Mouse (Mus musculus): ENCODE measurements around the gene Arhgef17. TPM values are rescaled to one million over a fixed set of nuclear protein-coding genes. Genes with fewer than 3 reads are reported as not detected.
"Not testable (repeated sequence)": the region's sequence is repeated elsewhere in the genome, so short reads cannot be mapped to it uniquely, and the experiment has no call there.

The Arhgef17 gene
- polyA plus RNA-seq, 1 experiment, result 1.3 TPM

GRCm38 (mm10) chr7:100855300-100855699 lies 76.6 kb downstream of the Arhgef17 start:
- Histone ChIP-seq H3K4me1 (peaks cover 100% of the 10 kb centered on the region), H3K9me3 (no peaks in the 10 kb centered on the region), H3K36me3 (replicated peaks; ENCODE audit: low read length) (peaks cover 62% of the 10 kb centered on the region), H3K4me3 (replicated peaks) (peak overlapping the region; percentile 87), H3K27me3 (replicated peaks) (no peaks in the 10 kb centered on the region)
- TF ChIP-seq GATA1 (IDR thresholded peaks at IDR 0.05; ENCODE audit: borderline replicate concordance, low read length), result no peak
- TF ChIP-seq FLI1 (IDR thresholded peaks at IDR 0.05; ENCODE audit: low read length), result no peak

- peak overlapping the region; percentile 87 for H3K4me3 ChIP-seq (replicated peaks)
- no peaks in the 10 kb centered on the region for H3K9me3 ChIP-seq
- H3K36me3 ChIP-seq (replicated peaks; ENCODE audit: low read length), result peaks cover 63% of the 10 kb centered on the region
- no peaks in the 10 kb centered on the region for H3K27me3 ChIP-seq (replicated peaks)
- H3K4me1 ChIP-seq, result peaks cover 99% of the 10 kb centered on the region
- TF ChIP-seq GATA1 (IDR thresholded peaks at IDR 0.05; ENCODE audit: borderline replicate concordance, low read length), result no peak
- TF ChIP-seq FLI1 (IDR thresholded peaks at IDR 0.05; ENCODE audit: low read length), result no peak
These were observed 77.0 kb downstream of the Arhgef17 start for GRCm38 (mm10) chr7:100854861-100855260.

- Histone ChIP-seq H3K4me1 (peaks cover 99% of the 10 kb centered on the region), H3K9me3 (no peaks in the 10 kb centered on the region), H3K36me3 (replicated peaks; ENCODE audit: low read length) (peaks cover 63% of the 10 kb centered on the region), H3K27me3 (replicated peaks) (no peaks in the 10 kb centered on the region), H3K4me3 (replicated peaks) (peak overlapping the region; percentile 87)
- no peak for TF ChIP-seq FLI1 (IDR thresholded peaks at IDR 0.05; ENCODE audit: low read length)
- TF ChIP-seq GATA1 (IDR thresholded peaks at IDR 0.05; ENCODE audit: borderline replicate concordance, low read length), result no peak
These were observed 77.6 kb downstream of the Arhgef17 start for GRCm38 (mm10) chr7:100854137-100854814.

- Histone ChIP-seq H3K9me3 (no peaks in the 10 kb centered on the region), H3K4me3 (replicated peaks) (peak overlapping the region; percentile 7), H3K27me3 (replicated peaks) (no peaks in the 10 kb centered on the region), H3K36me3 (replicated peaks; ENCODE audit: low read length) (peaks cover 63% of the 10 kb centered on the region), H3K4me1 (peaks cover 99% of the 10 kb centered on the region)
- TF ChIP-seq FLI1 (IDR thresholded peaks at IDR 0.05; ENCODE audit: low read length) (no peak), GATA1 (IDR thresholded peaks at IDR 0.05; ENCODE audit: borderline replicate concordance, low read length) (no peak)
These were observed 78.5 kb downstream of the Arhgef17 start for GRCm38 (mm10) chr7:100853396-100853795.

- Histone ChIP-seq H3K4me1 (peaks cover 98% of the 10 kb centered on the region), H3K27me3 (replicated peaks) (no peaks in the 10 kb centered on the region), H3K36me3 (replicated peaks; ENCODE audit: low read length) (peaks cover 68% of the 10 kb centered on the region), H3K4me3 (replicated peaks) (no peak overlapping the region), H3K9me3 (no peaks in the 10 kb centered on the region)
- no peak for TF ChIP-seq FLI1 (IDR thresholded peaks at IDR 0.05; ENCODE audit: low read length)
- no peak for TF ChIP-seq GATA1 (IDR thresholded peaks at IDR 0.05; ENCODE audit: borderline replicate concordance, low read length)
These were observed 80.2 kb downstream of the Arhgef17 start for GRCm38 (mm10) chr7:100851481-100852356.

- TF ChIP-seq FLI1 (IDR thresholded peaks at IDR 0.05; ENCODE audit: low read length) (no peak), GATA1 (IDR thresholded peaks at IDR 0.05; ENCODE audit: borderline replicate concordance, low read length) (no peak)
- peaks cover 98% of the 10 kb centered on the region for H3K4me1 ChIP-seq
- no peaks in the 10 kb centered on the region for H3K9me3 ChIP-seq
- peaks cover 69% of the 10 kb centered on the region for H3K36me3 ChIP-seq (replicated peaks; ENCODE audit: low read length)
- no peak overlapping the region for H3K4me3 ChIP-seq (replicated peaks)
- no peaks in the 10 kb centered on the region for H3K27me3 ChIP-seq (replicated peaks)
These were observed 82.4 kb downstream of the Arhgef17 start for GRCm38 (mm10) chr7:100849508-100849907.

DNA sequence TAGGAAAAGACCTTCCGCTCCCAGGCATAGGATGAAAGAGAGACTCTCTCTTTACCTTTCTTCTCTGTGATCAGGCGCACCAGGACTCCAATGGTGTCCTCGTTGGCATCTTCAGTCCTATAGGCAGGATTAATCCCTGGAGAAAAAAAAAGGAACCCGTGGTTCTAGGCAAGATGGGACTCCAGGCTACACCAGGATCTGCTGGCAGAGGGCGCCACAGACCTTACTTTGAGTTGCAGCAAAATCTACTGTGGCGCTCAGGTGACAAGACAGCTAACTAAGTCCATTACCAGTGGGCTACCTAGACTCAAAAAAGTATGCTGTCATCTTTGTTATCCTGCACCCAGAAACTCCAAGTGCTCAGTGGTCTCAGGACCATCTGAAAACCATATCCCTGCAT lies 83.2 kb downstream of the Arhgef17 start:
- no peaks in the 10 kb centered on the region for H3K9me3 ChIP-seq

GRCm38 (mm10) chr7:100847131-100847530 lies 84.8 kb downstream of the Arhgef17 start:
- Histone ChIP-seq H3K9me3 (no peaks in the 10 kb centered on the region), H3K36me3 (replicated peaks; ENCODE audit: low read length) (peaks cover 71% of the 10 kb centered on the region), H3K4me3 (replicated peaks) (no peak overlapping the region), H3K27me3 (replicated peaks) (no peaks in the 10 kb centered on the region), H3K4me1 (peaks cover 87% of the 10 kb centered on the region)
- TF ChIP-seq FLI1 (IDR thresholded peaks at IDR 0.05; ENCODE audit: low read length), result no peak
- no peak for TF ChIP-seq GATA1 (IDR thresholded peaks at IDR 0.05; ENCODE audit: borderline replicate concordance, low read length)

More for the DNA sequence above, 83.2 kb downstream of the Arhgef17 start:
- no peaks in the 10 kb centered on the region for H3K27me3 ChIP-seq (replicated peaks)
- TF ChIP-seq GATA1 (IDR thresholded peaks at IDR 0.05; ENCODE audit: borderline replicate concordance, low read length) (no peak), FLI1 (IDR thresholded peaks at IDR 0.05; ENCODE audit: low read length) (no peak)
- peaks cover 74% of the 10 kb centered on the region for H3K36me3 ChIP-seq (replicated peaks; ENCODE audit: low read length)
- peaks cover 98% of the 10 kb centered on the region for H3K4me1 ChIP-seq
- H3K4me3 ChIP-seq (replicated peaks), result no peak overlapping the region

- peaks cover 67% of the 10 kb centered on the region for H3K36me3 ChIP-seq (replicated peaks; ENCODE audit: low read length)
- not testable (repeated sequence) for H3K27me3 ChIP-seq (replicated peaks); H3K4me3 ChIP-seq (replicated peaks); H3K9me3 ChIP-seq
- peaks cover 77% of the 10 kb centered on the region for H3K4me1 ChIP-seq
These were observed 85.9 kb downstream of the Arhgef17 start for GRCm38 (mm10) chr7:100846033-100846432.

- H3K36me3 ChIP-seq (replicated peaks; ENCODE audit: low read length), result peaks cover 61% of the 10 kb centered on the region
- peaks cover 76% of the 10 kb centered on the region for H3K4me1 ChIP-seq
These were observed 86.5 kb downstream of the Arhgef17 start for GRCm38 (mm10) chr7:100845412-100845811.

More at GRCm38 (mm10) chr7:100845412-100845811, 86.5 kb downstream of the Arhgef17 start:
- no peak for TF ChIP-seq GATA1 (IDR thresholded peaks at IDR 0.05; ENCODE audit: borderline replicate concordance, low read length)
- TF ChIP-seq FLI1 (IDR thresholded peaks at IDR 0.05; ENCODE audit: low read length), result 0 out of 2 replicates have a peak, but pooled peaks have one; percentile 28
- no peaks in the 10 kb centered on the region for H3K9me3 ChIP-seq
- peak overlapping the region; percentile 76 for H3K4me3 ChIP-seq (replicated peaks)
- H3K27me3 ChIP-seq (replicated peaks), result no peaks in the 10 kb centered on the region
